Mouse (Mus musculus) urinary bladder, postnatal 25 days (tissue): ENCODE results near the gene Sdk2.
A peak's percentile ranks its signal among the peaks of the same experiment; 100 is the strongest.

Experiments
- DNase-seq: peaks from one replicate; pipeline ENCODE4 v3.0.0; 2022; ENCODE audit warnings: low spot score

The Sdk2 gene

DNA sequence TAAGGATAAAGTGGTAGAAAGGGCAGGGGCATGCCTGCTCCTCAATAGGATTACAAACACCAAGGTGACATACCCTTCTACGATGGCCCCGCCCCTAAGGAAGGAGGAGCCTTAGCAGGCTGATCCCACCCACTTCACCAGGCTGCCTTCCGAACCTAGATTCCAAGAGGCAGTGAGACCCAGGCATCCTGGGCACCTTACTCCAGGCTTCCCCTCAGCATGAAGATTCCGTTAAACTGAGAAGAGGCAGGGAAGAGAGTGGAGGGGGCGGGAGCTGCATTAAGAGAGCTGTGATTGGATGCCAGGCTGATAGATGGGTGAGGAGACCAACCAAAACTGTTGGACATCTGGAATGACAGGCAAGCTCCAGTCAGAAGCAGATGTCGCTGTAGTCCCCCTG lies 76.4 kb downstream of the Sdk2 start:
- DNase-seq, result peak; percentile 36

DNA sequence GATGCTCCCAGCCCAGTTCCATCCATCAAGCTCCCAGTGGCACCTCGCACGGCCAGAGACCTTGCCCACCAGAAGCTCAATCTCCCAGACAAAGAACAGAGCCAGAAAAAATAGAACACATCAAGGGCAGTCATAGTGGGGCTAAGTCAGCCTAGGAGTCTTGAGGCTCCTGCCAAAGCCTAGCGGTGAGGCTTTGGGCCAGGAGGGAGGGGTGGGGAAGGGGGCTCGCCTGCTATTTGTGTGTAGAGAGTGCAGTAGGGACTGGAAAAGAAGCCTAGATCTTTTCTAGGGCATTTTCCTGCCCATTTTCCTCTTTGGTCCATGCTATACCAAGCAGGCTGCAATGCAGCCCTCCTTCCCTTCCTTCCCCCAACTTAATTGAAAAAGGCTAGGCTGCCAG lies 76.8 kb downstream of the Sdk2 start:
- no peak for DNase-seq

DNA sequence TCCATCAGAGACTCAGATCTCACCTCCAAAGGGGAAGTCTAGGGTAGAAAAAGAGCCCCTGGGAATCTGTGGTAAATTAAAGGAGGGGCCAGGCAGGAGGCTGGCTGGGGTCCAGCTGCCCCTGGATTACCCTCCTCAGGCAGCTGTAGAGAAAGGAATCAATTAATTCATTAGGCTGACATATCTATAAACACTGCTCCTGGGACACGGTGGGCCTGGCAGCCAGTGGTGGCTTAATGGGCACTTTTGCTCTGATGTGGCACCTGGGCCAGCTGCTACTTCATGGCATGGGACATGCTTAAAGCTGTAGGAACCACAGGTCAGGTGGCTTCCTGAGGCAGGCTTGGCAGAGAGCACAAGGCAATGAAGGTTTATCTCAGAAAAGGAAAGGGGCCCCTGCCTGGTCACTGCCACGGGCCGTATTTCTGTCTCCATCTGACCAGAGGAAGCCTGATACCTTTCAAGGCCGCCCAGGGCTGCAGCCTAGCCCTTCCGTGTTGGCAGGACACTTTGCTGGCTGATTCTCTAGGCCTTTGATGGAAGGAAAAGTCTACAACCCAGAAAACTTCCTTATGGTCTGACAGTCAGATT lies 80.9 kb downstream of the Sdk2 start:
- DNase-seq, result no peak

DNA sequence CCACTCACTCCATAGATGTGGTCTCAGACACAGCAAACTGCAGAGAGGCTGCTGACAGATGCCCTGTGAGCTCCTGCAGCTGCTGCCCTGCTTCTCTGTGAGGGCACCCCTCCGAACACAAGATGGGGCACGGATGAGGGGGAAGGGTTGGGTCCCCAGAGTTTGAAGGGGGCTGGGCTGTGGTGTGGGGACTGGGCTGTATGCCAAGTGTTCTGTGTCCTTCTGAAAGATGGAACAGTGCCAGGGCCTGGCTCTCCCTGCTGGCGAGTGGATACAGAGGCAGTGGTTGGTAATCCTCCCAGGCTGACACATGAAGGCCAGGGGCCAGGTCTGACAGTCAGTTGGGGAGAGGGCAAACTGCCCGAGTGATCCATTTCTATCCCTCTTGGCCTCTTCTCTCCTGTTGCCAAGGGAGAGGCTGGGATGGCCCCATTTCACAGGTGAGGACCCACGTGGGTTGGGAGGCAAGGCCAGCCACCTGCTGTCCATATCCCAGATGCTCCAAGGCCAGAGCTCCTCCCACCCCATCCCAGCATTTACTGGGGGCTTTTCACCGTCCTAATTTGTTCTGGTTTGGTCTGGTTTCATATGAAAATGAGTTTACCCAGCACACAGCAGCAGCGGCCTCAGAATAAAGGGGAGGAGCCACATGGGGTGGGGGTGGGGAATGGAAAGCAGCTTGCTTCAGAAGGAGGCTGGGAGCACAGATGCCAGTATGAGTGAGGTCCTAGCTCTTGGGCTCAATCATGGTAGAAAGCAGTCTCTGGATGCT lies 84.9 kb downstream of the Sdk2 start:
- no peak for DNase-seq

DNA sequence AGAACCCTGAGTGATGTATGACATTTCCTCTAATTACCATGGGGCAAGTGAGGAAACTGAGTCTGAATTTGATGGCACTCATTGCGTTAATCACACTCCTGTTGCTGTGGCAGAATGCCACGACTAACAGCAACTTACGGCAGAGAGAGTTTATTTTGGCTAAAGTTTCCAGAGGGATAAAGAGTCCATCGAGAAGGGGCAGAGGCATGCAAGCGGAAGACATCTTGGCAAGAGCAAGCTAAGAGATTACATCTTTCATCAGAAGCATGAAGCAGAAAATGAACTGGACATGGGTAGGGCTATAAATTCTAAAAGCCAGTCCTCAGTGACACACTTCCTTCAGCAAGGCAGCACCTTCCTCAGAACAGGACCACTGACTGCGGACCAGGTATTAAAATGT lies 85.8 kb downstream of the Sdk2 start:
- DNase-seq, result no peak

DNA sequence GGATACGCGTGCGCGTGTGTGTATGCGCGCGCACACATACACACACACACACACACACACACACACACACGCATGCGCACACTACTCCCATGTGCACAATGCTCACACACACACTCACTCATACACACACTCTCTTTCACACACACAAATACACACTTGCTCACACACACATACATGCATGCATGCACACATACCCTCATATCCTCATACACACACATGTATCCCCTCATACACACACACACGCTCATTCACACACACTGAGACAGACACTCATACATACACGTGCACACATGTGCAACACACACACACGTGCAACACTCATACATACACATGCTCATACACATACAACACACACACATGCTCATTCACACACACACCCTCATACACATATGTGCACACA lies 88.5 kb downstream of the Sdk2 start:
- DNase-seq, result no peak

DNA sequence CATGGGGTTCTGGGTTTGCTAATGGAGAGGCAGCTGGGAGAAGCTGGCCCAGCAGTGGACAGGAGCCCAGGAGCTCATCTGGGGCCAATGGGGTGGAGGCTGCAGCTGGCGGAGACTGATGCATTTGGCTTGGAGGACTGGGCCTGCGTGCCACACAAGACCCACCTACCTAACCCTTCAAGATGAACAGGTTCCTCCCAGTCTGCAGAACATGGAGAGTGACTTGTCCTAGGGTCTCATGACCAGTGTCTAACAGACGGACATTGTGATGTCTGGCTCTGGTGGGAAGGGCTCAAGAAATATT lies 91.2 kb downstream of the Sdk2 start:
- DNase-seq, result no peak

DNA sequence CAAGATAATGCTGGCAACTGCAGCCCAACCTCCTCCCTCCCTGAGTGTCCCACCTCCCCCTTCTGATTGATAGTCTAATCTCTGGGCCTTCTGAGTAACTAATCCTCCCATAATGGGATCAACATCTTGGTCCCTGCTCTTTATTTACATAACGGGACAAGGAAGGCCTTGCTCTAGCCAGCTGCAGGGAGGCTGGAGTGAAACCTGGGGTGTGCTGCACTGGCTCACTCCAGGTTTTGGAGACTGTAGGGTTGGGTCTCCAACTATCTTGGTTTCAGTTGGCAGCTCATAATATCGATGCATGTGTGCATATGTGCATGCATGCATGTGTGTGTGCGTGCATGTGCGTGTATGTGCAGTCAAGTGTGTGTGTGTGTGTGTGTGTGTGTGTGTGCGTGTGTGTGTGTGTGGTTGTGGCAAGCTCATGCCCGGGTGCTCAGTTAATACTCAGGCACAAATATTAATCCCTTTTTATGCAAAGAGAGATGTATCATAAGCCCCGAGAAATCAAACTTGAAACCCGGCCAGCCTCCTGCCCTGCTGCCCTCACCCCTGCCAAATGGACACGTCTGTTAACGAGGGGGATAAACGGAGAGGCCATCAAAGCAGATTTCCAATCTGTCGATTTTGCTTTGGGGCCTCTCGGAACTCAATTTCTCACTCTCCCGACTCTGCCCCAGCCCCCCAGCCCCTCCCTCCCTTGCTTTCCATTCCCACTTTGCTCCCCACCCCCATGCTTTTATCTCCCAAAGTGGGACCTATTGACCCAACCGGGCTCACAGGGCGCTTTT lies 91.8 kb downstream of the Sdk2 start:
- no peak for DNase-seq

DNA sequence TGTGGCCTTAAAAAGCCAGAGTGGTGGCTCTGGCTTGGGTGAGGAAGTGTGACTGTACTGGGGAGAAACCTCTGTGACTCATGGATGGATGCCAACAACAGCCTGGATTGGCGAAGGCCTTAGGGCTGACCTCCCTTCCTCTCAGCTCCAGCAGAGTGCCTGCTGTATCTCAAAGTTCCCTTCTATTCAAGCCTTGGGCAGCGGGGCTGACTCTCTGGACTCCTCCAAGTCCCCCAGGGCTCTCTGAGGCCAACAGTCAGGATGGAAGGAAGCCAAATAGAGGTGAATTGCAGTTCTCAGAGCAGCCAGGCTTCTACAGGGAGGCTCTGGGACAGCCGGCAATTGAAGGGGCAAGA lies 94.4 kb downstream of the Sdk2 start:
- no peak for DNase-seq

DNA sequence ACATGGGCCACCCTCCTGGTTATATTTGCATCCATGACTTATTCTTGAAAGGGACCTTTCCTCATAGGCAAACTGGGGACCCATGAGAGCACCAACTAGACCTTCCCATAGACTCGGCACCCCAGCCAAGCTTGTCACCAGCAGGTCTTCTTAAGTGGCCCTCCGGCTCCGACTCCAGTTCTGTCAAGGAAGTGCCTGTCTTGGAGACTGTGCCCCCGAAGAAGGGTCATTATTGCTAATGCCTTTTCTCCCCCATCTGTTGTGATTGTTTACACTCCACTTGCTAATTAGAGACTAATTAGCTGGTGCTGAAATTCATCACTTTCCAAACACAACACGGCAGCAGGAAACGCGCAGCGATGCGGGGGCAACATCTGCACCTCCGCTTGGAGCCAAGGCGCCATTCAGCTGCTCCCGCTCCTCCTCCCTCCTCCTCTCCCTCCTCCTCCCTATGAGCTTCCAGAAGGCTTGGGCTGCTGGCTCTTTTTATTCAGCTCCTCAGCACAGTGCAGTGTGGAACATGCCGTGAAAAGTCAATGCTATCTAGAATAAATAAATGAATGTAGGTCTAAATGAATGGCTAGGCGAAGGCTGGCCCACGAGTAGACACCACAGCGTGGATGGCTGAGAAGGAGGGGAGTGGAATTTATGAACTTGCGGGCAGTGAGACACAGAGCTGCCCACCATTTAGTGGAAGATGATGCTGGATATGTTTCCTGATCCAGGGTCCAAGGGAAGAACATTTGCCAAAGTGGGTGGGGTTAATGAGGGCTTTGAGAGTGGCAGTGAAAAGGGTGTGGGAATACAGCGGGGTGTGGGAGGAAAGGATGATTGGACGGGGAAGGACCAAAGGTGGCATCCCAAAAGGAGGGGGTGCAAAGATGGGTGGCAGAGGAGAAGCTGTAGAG lies 95.0 kb downstream of the Sdk2 start:
- DNase-seq, result no peak

DNA sequence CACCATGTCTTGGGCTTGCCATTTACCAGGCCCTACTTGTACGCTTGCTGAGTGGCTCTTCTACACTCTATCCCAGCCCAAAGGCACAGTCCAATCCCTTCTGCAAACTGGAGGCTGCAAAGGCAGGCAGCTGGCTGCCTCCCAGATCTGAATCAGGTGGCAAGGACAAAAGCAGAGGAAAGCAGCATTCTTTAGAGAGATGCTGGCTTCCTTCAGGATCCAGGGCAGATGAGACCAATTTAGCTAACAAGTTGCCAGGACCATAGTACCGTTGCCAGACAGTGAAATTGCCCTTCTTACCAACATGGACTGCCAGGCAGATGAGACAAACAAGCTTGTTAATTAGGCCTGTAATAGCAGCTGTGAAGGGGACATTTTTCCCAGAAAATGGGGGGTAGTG lies 96.8 kb downstream of the Sdk2 start:
- DNase-seq, result no peak

DNA sequence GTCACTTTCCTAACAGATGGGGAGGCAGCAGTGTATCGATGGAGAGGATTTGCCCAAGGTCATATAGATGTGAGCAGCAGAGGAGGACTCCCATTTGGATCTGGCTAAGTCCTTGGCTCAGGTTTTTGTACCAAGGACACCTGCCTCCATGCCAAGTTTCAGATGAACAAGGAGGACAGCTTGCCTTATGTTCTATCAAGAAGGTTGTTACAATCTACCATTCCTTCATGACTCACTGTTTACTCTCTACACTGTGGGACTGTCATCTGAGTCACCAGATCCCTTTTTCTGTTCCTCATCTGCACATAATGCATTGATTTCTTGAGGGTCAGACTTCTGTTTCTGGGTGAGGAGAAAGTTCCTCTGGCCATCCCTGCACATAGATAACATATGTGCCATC lies 101.6 kb downstream of the Sdk2 start:
- no peak for DNase-seq

DNA sequence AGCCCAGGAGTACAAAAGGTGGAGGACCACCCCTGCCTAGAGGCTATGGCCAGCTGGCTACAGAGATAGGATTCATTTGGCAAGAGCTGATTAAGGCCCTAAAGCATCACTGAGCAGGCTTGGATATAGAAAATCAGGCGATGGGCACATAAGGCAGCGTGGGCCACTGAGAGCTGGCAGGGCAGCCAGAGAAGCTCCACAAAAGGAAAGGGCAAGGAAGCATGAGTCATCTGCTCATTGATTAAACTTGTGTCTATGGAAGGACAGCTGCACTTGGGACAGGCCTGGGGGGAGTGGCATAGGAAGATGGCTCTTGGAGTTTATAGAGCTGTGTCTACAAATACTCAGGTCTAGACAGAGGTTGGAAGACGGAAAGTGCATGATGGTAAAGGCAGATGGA lies 104.1 kb downstream of the Sdk2 start:
- no peak for DNase-seq

DNA sequence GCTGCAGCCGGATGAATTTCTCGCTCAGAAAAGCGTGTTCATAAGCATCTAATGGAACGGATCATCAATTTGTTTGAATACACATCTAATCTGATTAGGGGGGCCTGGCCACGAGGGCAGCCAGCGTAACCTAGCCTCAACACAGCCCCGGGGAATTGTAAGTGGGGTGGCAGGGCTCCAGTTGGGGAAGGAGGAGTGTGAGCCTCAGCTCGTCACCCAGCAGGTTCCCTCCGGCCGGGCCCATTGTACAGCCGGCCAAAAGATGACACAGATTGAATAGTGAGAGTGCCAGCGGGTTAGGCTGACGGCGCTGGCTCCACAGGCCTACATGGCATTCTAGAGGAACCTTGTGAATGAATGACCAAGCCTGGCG lies 115.2 kb downstream of the Sdk2 start:
- DNase-seq, result no peak

DNA sequence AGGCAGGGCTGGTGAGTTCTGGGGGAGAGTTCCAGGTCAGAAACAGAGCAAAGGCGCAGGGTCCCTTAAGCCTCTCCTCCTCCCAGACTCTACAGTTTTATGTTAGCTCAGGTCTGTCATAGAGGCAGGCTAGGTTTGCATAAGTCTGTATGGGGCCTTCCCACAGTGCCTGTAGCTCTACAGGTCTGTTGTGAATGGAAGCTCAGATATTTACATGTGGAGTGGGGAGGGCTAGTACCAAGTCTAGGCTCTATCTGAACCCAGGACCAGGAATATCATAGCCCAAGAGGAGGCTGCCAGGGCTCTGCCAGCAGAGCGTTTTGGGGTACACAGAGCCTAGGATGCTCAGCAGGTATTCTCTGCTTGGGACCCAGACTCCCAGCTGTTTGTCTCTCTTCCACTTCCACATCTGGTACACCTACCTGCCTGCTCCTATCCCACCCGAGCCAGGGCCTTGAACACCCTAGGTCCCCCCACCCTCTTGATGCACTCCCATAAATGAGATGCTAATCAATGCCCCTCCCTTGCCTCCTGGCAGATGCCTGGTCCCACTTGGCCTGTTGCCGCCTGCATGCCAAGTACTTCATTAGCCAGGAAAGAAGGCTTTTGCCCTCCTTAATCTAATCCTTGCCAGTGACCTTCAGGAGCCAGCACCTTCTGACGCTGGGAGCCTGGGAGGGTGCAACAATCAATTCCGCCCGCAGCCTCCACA lies 115.8 kb downstream of the Sdk2 start:
- no peak for DNase-seq

DNA sequence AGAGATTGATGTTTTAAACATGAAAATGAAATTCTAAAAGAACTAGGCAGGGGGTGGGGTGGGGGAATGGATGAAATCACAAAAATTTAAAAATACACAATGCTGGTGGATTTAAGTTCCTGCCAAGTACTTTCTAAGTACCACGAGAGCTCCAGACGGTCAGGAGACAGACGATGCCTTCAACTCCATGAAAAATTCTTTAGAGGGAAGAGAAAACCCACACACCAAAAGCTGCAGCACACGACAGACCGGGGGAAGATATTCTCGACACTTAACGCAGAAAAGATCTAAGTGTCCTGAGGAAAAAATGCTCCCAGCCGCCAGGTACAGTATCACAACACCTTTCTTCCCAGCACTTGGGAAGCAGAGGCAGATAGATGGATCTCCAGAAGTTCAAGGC lies 118.2 kb downstream of the Sdk2 start:
- DNase-seq, result no peak

DNA sequence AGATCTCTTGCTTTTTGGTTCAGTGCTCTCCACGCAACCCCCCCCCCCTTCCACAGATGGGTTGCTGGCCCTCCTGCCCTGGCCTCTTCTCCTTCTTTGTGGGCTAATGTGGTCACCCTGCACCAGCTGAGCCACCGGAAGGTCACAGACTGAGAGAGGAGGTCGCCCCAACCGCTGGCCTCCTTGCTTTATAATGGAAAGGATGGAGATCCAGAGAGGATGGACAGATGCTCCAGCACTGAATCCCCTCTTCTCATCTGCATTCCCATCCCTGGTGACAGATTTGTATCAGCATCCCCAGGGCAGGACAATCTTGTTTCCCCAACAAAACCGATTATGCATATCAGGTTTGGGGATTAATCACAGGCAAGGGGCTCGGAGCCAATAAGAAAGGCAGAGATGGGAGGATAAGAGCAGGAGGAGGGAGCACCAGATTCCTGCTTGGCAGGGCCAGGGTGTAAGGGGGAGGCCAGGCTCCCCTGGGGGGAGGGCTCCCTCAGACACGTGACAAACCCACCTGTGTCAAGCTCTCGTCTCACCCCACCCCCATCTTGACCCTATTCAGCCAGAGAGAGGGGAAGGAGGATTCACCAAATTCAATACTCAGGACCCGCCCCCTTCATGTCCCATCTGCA lies 124.6 kb downstream of the Sdk2 start:
- no peak for DNase-seq

DNA sequence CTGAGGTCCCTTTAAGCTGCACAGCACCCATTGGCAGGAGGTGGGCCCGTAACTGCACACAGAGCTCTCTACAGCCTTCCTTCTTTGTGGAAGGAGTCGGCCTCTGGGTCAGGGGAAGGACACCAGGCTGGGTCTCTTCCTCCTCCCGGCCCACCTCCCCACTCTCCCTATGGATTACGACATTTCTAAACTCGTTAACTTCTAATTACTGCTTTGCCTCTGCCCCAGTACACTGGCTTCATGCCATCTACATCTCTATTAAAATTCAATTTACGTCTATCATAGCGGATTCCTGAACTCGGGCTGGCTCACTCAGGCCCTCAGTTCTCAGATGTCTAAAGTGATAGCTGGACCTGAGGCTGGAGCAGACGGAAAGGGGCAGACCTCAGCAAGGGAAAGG lies 133.2 kb downstream of the Sdk2 start:
- no peak for DNase-seq

DNA sequence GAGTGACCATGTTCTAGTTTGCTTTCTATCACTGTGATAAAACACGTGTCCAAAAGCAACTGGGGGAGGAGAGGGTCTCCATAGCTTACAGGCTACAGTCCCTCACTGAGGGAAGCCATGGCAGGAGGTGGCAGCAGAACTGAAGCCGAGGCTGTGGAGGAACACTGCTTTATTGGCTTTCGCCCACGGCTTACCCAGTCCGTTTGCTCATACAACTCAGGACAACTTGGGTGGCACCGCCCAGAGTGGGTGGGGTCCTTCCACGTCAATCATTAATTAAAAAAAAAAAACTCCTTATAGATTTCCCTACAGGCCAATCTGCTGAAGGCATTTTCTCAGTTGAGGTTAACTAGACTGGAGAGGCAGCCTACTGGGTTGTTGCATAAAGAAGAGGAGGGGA lies 133.9 kb downstream of the Sdk2 start:
- no peak for DNase-seq

DNA sequence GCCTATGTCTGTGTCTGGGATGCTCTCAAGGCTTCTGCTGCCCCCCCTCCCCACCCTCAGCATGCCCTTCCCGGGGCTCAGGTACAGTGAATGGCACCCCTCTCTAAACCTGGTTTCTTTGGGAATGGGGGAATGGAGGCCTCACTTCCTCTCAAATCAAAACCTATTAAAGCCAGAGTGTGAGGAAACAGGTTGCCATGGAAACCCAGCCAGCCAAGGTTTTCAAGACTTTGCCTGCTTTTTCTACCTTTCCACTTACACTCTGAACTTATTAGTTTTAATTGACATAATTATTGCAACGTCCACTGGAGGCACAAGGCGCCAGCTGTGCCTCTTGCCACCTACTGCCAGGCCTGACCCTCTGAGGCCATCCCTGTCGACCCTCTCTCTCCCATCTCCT lies 135.1 kb downstream of the Sdk2 start:
- DNase-seq, result no peak

DNA sequence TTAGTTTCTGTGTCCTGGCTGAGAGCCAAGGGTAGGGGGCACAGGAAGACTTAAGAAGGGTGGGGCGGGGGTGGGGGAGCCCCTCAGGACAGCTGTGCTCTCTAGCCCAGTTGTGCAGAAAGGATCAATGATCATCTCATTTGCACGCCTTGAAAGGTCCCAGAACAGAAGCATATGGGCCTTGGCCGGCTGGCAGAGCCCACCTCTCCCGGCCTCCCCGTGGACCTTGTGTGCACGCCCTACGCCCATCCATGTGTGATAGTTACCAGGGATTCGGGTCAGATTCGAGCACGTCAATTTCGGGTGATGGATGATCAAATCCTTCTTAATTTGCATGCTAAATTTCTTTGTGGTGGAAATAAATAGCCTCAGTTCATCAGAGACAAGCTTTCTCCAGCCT lies 136.7 kb downstream of the Sdk2 start:
- DNase-seq, result no peak

DNA sequence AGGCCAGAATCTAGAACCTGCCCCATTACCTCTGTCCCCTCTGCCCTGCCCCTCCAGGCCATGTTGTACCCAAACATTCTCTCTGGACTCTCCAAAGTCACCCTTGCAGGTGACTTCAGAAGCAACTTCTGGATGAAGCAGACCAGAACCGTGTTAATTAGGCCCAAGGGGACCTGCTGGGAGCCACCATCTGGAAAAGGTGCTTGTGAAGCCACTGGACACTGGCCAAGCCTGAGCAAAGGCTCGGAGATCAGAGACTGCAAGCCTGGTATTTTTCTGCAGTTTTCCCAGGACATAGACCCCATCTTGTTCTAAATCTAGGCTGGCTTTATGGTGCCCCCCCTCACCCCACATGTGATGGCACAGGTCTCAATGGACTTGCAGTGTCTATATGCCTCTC lies 138.0 kb downstream of the Sdk2 start:
- DNase-seq, result no peak
